Mouse (Mus musculus): ENCODE measurements around the gene AU018091.

DNA sequence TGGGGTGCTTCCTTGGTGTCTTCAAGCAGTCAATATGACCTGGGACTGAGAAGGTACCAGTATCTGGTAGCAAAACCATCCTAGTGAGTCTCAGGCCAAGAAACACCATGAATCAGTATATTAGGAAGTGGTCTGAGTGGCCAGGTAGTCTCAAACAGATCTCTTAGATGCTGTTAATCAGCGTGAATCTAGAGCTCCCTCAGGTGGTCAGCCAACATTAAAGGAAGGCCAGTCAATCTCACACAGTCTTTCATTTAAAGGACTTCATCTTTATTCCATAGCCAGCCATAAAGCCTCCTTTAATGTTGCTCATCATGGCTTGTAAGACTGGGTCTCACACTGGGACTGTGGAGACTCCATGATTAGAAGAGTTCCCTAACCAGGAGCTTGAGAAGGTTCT is 25.7 kb downstream of the AU018091 start:
- TF ChIP-seq CTCF (IDR thresholded peaks at IDR 0.05; ENCODE audit: extremely low read depth, insufficient read depth, low read length), result no peak
- no peak for TF ChIP-seq POLR2A (IDR thresholded peaks at IDR 0.05; ENCODE audit: extremely low read depth, insufficient read depth, low read length)

Measured in cortical plate, adult 2 months (tissue).